Mouse (Mus musculus): ENCODE measurements around the gene Cdc6.

DNA sequence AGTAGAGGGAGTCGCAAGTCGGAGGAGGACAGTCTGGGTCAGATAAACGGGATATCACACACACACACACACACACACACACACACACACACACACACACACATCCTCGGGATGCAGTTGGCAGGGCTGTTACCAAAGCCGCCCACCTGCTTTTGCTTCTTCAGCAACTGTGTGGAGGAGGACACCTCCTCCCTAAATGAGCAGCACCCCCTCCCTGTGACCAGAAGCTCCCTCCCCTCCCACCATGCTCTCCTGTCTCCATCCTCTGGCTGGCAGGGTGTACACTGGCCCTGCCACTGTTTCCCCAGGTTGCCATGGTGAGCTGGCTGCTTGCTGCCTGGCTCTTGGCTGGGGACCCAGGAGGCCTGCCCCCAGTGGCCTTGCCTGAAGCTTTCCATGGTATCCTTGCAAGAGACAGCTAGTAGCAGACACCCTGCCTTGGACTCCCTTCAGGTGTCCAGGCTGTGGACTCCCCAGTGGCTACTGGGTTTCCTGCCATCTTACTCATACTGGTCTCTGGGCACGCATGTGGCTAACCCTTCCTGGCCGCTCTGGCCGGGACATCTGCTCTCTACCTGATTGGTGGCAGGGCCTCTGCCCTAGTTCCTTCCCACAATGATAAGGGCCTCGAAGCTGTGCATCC lies 59.0 kb downstream of the Cdc6 start:
- TF ChIP-seq EP300 (IDR thresholded peaks at IDR 0.05; ENCODE audit: low read depth) (no peak), CTCF (IDR thresholded peaks at IDR 0.05; ENCODE audit: low read depth) (peak; percentile 52)
